Mouse (Mus musculus) bone marrow macrophage, adult 2 months (primary cell): Measurements from ENCODE around the gene Prg3. TPM values are rescaled to one million over a fixed set of nuclear protein-coding genes. Genes with fewer than 3 reads are reported as not detected.

Experiments
- H3K27ac ChIP-seq: 2 replicates; pipeline ENCODE4 v1.5.1; 2012; ENCODE audit warnings: low read depth, low read length; ENCODE audit not compliant: insufficient read depth
- H3K4me1 ChIP-seq: 2 replicates; pipeline ENCODE4 v1.6.1; 2012; ENCODE audit warnings: low read length; ENCODE audit not compliant: control insufficient read depth, insufficient read depth
- H3K4me3 ChIP-seq: 2 replicates; pipeline ENCODE4 v1.5.1; 2012; ENCODE audit warnings: mild to moderate bottlenecking, low read length, moderate library complexity; ENCODE audit not compliant: insufficient read depth
- CTCF ChIP-seq: IDR thresholded peaks from 2 replicates; pipeline ENCODE4 v1.5.1; 2012; ENCODE audit warnings: low read depth, mild to moderate bottlenecking, low read length, moderate library complexity
- POLR2A ChIP-seq: IDR thresholded peaks from 2 replicates; pipeline ENCODE4 v1.6.1; 2012; ENCODE audit warnings: mild to moderate bottlenecking, low read depth, low read length, borderline replicate concordance
- polyA plus RNA-seq: library from polyadenylated mRNA; stranded (reverse); fragments of >200 nt; gene quantifications from 2 replicates; pipeline ENCODE4 v1.2.4, GENCODE M21; 2012; ENCODE audit not compliant: missing spikeins, insufficient read depth, insufficient read length

Prg3 gene
- polyA plus RNA-seq, 1 experiment, result not detected

- Histone ChIP-seq H3K27ac (no peak overlapping the region), H3K4me3 (no peak overlapping the region), H3K4me1 (no peaks in the 10 kb centered on the region)
- TF ChIP-seq POLR2A, result no peak
- TF ChIP-seq CTCF, result no peak
These were observed 35.3 kb upstream of the Prg3 start for GRCm38 (mm10) chr2:84952693-84953092.

DNA sequence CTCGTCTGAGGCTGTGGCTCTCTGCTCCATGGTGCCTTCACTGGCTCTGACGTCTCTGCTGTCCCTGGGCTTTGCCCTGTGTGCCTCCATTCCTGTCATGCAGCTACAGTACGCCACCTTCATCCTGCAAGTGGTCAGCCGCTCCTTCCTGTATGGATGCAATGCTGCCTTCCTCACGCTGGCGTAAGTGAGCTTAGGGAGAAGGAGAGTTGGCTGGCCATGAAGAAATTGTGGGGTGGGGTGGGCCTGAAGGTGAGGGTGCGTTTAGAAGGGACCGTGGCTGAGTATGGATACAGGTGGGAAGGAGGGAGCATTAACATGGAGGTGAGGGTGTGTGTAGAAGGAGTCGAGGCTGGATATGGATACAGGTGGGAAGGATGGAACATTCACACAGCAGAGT lies 32.6 kb upstream of the Prg3 start:
- Histone ChIP-seq H3K4me3 (no peak overlapping the region), H3K4me1 (no peaks in the 10 kb centered on the region), H3K27ac (no peak overlapping the region)
- TF ChIP-seq CTCF, result no peak
- TF ChIP-seq POLR2A, result no peak

- Histone ChIP-seq H3K4me1 (no peaks in the 10 kb centered on the region), H3K27ac (no peak overlapping the region), H3K4me3 (no peak overlapping the region)
- TF ChIP-seq CTCF (peak; percentile 95), POLR2A (no peak)
These were observed 31.7 kb upstream of the Prg3 start for GRCm38 (mm10) chr2:84956274-84956673.

DNA sequence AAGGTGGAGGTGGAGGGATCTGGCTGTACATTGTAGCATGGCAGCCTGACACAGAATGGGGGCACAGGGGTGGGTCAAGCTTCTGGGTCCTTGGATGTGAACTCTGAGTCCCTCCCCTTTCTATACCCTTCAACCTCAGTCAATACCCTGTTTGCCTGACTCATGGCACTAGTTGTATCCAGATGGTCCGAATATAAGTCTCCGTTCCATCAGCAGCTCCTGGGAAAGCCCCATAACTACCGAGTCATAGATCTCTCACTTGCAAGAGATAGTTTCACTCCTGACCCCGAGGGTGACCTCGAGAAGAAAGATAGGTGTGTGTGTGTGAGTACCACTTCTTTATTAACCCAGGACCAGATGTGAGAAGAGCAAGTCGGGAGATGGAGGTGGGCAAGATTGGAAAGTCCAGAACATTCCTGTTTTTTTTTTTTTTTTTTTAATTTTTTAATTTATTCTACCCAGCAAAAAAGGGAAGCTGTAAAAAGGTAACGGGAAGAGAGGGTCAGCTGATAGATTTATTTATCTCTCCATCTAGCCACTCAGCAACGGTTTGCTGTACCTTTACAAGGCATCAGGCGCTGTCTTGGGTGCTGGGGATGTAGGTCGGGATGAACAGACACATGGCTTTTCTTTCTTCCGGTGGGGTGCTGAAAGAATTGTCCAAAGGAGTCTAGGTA lies 29.3 kb upstream of the Prg3 start:
- no peak for TF ChIP-seq CTCF
- no peak for TF ChIP-seq POLR2A
- no peak overlapping the region for H3K4me3 ChIP-seq
- H3K27ac ChIP-seq, result no peak overlapping the region
- no peaks in the 10 kb centered on the region for H3K4me1 ChIP-seq

- Histone ChIP-seq H3K27ac (no peak overlapping the region), H3K4me3 (no peak overlapping the region), H3K4me1 (no peaks in the 10 kb centered on the region)
- TF ChIP-seq POLR2A (no peak), CTCF (no peak)
These were observed 26.7 kb upstream of the Prg3 start for GRCm38 (mm10) chr2:84961300-84961699.

- no peak for TF ChIP-seq POLR2A
- no peak for TF ChIP-seq CTCF
- Histone ChIP-seq H3K4me3 (no peak overlapping the region), H3K4me1 (0 out of 2 replicates have a peak, but pooled peaks cover under 1% of the 10 kb centered on the region), H3K27ac (no peak overlapping the region)
These were observed 26.1 kb upstream of the Prg3 start for GRCm38 (mm10) chr2:84961901-84962300.

GRCm38 (mm10) chr2:84962906-84963507 lies 25.0 kb upstream of the Prg3 start:
- no peak overlapping the region for H3K27ac ChIP-seq
- no peak overlapping the region for H3K4me3 ChIP-seq
- no peak for TF ChIP-seq CTCF
- TF ChIP-seq POLR2A, result no peak
- peaks cover 6% of the 10 kb centered on the region for H3K4me1 ChIP-seq

DNA sequence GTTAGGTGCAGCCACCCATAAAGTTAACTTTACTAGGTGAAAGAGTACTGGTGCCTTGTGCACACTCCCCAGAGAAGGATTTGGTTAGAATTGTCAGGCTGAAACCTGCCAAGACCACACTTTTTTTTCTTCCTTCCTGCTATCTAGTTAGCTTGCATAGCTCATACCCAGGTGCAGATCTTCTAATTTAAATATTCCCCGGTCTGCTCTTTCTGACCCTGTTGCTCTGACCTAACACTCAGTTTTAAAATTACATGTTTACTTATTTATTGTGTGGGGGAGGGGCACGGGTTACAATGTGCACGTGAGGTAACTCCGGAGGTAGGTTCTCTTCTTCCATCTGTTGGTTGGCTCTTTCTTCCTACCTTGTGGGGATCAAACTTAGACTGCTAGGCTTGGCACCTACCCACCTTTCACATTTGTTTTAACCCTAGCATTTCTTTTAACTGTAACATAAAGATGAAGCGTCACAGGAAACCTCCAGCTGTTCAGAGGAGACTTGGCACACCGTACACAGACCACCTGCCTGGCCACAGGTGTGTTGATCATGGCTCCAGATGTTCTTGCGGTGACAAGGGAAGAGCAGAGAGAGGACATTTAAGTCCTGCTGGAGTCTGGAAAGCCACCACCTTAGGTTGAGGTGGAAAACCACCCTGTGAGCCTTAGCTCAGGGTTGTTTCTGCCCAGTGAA lies 23.8 kb upstream of the Prg3 start:
- Histone ChIP-seq H3K27ac (no peak overlapping the region), H3K4me3 (no peak overlapping the region), H3K4me1 (peaks cover 6% of the 10 kb centered on the region)
- TF ChIP-seq POLR2A, result no peak

- Histone ChIP-seq H3K4me1 (peaks cover 6% of the 10 kb centered on the region), H3K27ac (peak overlapping the region; percentile 25; the same call in 1 of the 2 replicates), H3K4me3 (no peak overlapping the region)
- no peak for TF ChIP-seq POLR2A
- no peak for TF ChIP-seq CTCF
These were observed 20.6 kb upstream of the Prg3 start for GRCm38 (mm10) chr2:84967318-84967991.

- no peak overlapping the region for H3K27ac ChIP-seq
- no peaks in the 10 kb centered on the region for H3K4me1 ChIP-seq
- no peak overlapping the region for H3K4me3 ChIP-seq
- no peak for TF ChIP-seq POLR2A
- no peak for TF ChIP-seq CTCF
These were observed 12.4 kb upstream of the Prg3 start for GRCm38 (mm10) chr2:84975580-84975979.
